Mouse (Mus musculus): Measurements from ENCODE around the gene Tymp. TPM values are rescaled to one million over a fixed set of nuclear protein-coding genes. Genes with fewer than 3 reads are reported as not detected.

Tymp gene
- polyA plus RNA-seq, 1 experiment from 2014 or later, result 2.7 TPM

- H3K27me3 ChIP-seq (ENCODE audit: control insufficient read depth, insufficient read depth, low read length), result no peaks in the 10 kb centered on the region
- ATAC-seq (ENCODE audit: low FRiP score, low TSS enrichment), result no peak
- no peak overlapping the region for H3K4me2 ChIP-seq (ENCODE audit: low read length)
- 87% methylated on average over 17 of the region's 17 CpGs for WGBS
- no peak for DNase-seq
- no peaks in the 10 kb centered on the region for H3K9me3 ChIP-seq (ENCODE audit: control insufficient read depth, low read length)
- no peak overlapping the region for H3K9ac ChIP-seq (replicated peaks; ENCODE audit: low read length)
- no peak overlapping the region for H3K27ac ChIP-seq (replicated peaks; ENCODE audit: low read depth, low read length)
- no peaks in the 10 kb centered on the region for H3K36me3 ChIP-seq (ENCODE audit: control insufficient read depth, insufficient read depth, low read length)
- H3K4me3 ChIP-seq (replicated peaks; ENCODE audit: low read depth, low read length), result no peak overlapping the region
- H3K4me1 ChIP-seq (ENCODE audit: control insufficient read depth, insufficient read depth, low read length), result no peaks in the 10 kb centered on the region
Measured at GRCm38 (mm10) chr15:89334774-89335537, 41.9 kb downstream of the Tymp start.

- no peaks in the 10 kb centered on the region for H3K9me3 ChIP-seq (ENCODE audit: control insufficient read depth, low read length)
- no peak for ATAC-seq (ENCODE audit: low FRiP score, low TSS enrichment)
- H3K27me3 ChIP-seq (ENCODE audit: control insufficient read depth, insufficient read depth, low read length), result no peaks in the 10 kb centered on the region
- H3K4me3 ChIP-seq (replicated peaks; ENCODE audit: low read depth, low read length), result no peak within 1 kb of the TSS
- no peak within 1 kb of the TSS for H3K4me2 ChIP-seq (ENCODE audit: low read length)
- no peaks in the 10 kb centered on the region for H3K4me1 ChIP-seq (ENCODE audit: control insufficient read depth, insufficient read depth, low read length)
- no peak for DNase-seq
- H3K36me3 ChIP-seq (ENCODE audit: control insufficient read depth, insufficient read depth, low read length), result no peaks in the 10 kb centered on the region
- H3K9ac ChIP-seq (replicated peaks; ENCODE audit: low read length), result no peak within 1 kb of the TSS
- WGBS, result 90% methylated on average over 7 of the region's 7 CpGs
- no peak within 1 kb of the TSS for H3K27ac ChIP-seq (replicated peaks; ENCODE audit: low read depth, low read length)
Measured at GRCm38 (mm10) chr15:89334271-89334670, 42.6 kb downstream of the Tymp start, which contains the start of gene Miox. Miox (plus strand) TSS chr15:89334398.

GRCm38 (mm10) chr15:89326441-89326840 is 50.4 kb downstream of the Tymp start:
- H3K27ac ChIP-seq (replicated peaks; ENCODE audit: low read depth, low read length), result no peak overlapping the region
- ATAC-seq (ENCODE audit: low FRiP score, low TSS enrichment) (no peak), DNase-seq (no peak)
- H3K27me3 ChIP-seq (ENCODE audit: control insufficient read depth, insufficient read depth, low read length), result no peaks in the 10 kb centered on the region
- H3K36me3 ChIP-seq (ENCODE audit: control insufficient read depth, insufficient read depth, low read length), result no peaks in the 10 kb centered on the region
- WGBS, result 66% methylated on average over 5 of the region's 5 CpGs
- no peak overlapping the region for H3K4me2 ChIP-seq (ENCODE audit: low read length)
- no peaks in the 10 kb centered on the region for H3K4me1 ChIP-seq (ENCODE audit: control insufficient read depth, insufficient read depth, low read length)
- H3K9ac ChIP-seq (replicated peaks; ENCODE audit: low read length), result no peak overlapping the region
- no peaks in the 10 kb centered on the region for H3K9me3 ChIP-seq (ENCODE audit: control insufficient read depth, low read length)
- no peak overlapping the region for H3K4me3 ChIP-seq (replicated peaks; ENCODE audit: low read depth, low read length)

GRCm38 (mm10) chr15:89323656-89324055 is 53.2 kb downstream of the Tymp start:
- Histone ChIP-seq H3K4me1 (ENCODE audit: control insufficient read depth, insufficient read depth, low read length) (no peaks in the 10 kb centered on the region), H3K9me3 (ENCODE audit: control insufficient read depth, low read length) (no peaks in the 10 kb centered on the region), H3K9ac (replicated peaks; ENCODE audit: low read length) (no peak overlapping the region), H3K4me2 (ENCODE audit: low read length) (no peak overlapping the region), H3K4me3 (replicated peaks; ENCODE audit: low read depth, low read length) (no peak overlapping the region), H3K36me3 (ENCODE audit: control insufficient read depth, insufficient read depth, low read length) (no peaks in the 10 kb centered on the region), H3K27me3 (ENCODE audit: control insufficient read depth, insufficient read depth, low read length) (no peaks in the 10 kb centered on the region), H3K27ac (replicated peaks; ENCODE audit: low read depth, low read length) (no peak overlapping the region)
- WGBS, result 89% methylated on average over 4 of the region's 4 CpGs
- no peak for ATAC-seq (ENCODE audit: low FRiP score, low TSS enrichment)
- DNase-seq, result no peak

- H3K4me1 ChIP-seq (ENCODE audit: control insufficient read depth, insufficient read depth, low read length), result no peaks in the 10 kb centered on the region
- no peaks in the 10 kb centered on the region for H3K27me3 ChIP-seq (ENCODE audit: control insufficient read depth, insufficient read depth, low read length)
- ATAC-seq (ENCODE audit: low FRiP score, low TSS enrichment) (no peak), DNase-seq (no peak)
- H3K4me2 ChIP-seq (ENCODE audit: low read length), result peak within 1 kb of the TSS; percentile 23; the same call in 1 of the 2 replicates
- H3K36me3 ChIP-seq (ENCODE audit: control insufficient read depth, insufficient read depth, low read length), result no peaks in the 10 kb centered on the region
- WGBS, result 7% methylated on average over 26 of the region's 26 CpGs
- no peak within 1 kb of the TSS for H3K4me3 ChIP-seq (replicated peaks; ENCODE audit: low read depth, low read length)
- H3K9me3 ChIP-seq (ENCODE audit: control insufficient read depth, low read length), result no peaks in the 10 kb centered on the region
- no peak within 1 kb of the TSS for H3K9ac ChIP-seq (replicated peaks; ENCODE audit: low read length)
- H3K27ac ChIP-seq (replicated peaks; ENCODE audit: low read depth, low read length), result no peak within 1 kb of the TSS
Measured at GRCm38 (mm10) chr15:89322670-89323522, 53.9 kb downstream of the Tymp start, which contains the start of gene Adm2. Adm2 (plus strand) TSS chr15:89322720.

Other genes with a start within 250 kb of the Tymp start
- 18.2 and 20.3 TPM in 2 replicates for gene Hdac10, start 248.3 kb downstream of the Tymp start, polyA plus RNA-seq (2014; fragmentation: Nextera tagmentation; extraction: Ambion mirVana)
- 4.1 and 4.6 TPM in 2 replicates for gene Mapk12, start 236.3 kb downstream of the Tymp start, polyA plus RNA-seq (2014; fragmentation: Nextera tagmentation; extraction: Ambion mirVana)
- 23.7 and 27.9 TPM in 2 replicates for gene Mapk11, start 227.4 kb downstream of the Tymp start, polyA plus RNA-seq (2014; fragmentation: Nextera tagmentation; extraction: Ambion mirVana)
- 86.4 and 107 TPM in 2 replicates for gene Plxnb2, start 196.3 kb downstream of the Tymp start, polyA plus RNA-seq (2014; fragmentation: Nextera tagmentation; extraction: Ambion mirVana)
- gene Dennd6b, start 180.5 kb downstream of the Tymp start, polyA plus RNA-seq (2014; fragmentation: Nextera tagmentation; extraction: Ambion mirVana), result 85.2 and 117 TPM in 2 replicates
- gene Ppp6r2, start 165.5 kb downstream of the Tymp start, polyA plus RNA-seq (2014; fragmentation: Nextera tagmentation; extraction: Ambion mirVana), result 88.6 and 90.0 TPM in 2 replicates
- 103 and 109 TPM in 2 replicates for gene Sbf1, start 61.7 kb downstream of the Tymp start, polyA plus RNA-seq (2014; fragmentation: Nextera tagmentation; extraction: Ambion mirVana)
- gene Adm2, start 54.3 kb downstream of the Tymp start, polyA plus RNA-seq (2014; fragmentation: Nextera tagmentation; extraction: Ambion mirVana), result not detected in 2 replicates
- not detected in 2 replicates for gene Miox, start 42.6 kb downstream of the Tymp start, polyA plus RNA-seq (2014; fragmentation: Nextera tagmentation; extraction: Ambion mirVana)
- gene Lmf2, start 21.4 kb downstream of the Tymp start, polyA plus RNA-seq (2014; fragmentation: Nextera tagmentation; extraction: Ambion mirVana), result 18.3 and 23.9 TPM in 2 replicates
- gene Ncaph2, start 21.3 kb downstream of the Tymp start, polyA plus RNA-seq (2014; fragmentation: Nextera tagmentation; extraction: Ambion mirVana), result 106 and 111 TPM in 2 replicates
- 12.2 and 20.7 TPM in 2 replicates for gene Sco2, start 3.2 kb downstream of the Tymp start, polyA plus RNA-seq (2014; fragmentation: Nextera tagmentation; extraction: Ambion mirVana)
- gene Odf3b, start 2.2 kb upstream of the Tymp start, polyA plus RNA-seq (2014; fragmentation: Nextera tagmentation; extraction: Ambion mirVana), result 0.74 and 0.82 TPM in 2 replicates
- 0.08 TPM in 1 of 2 replicates, not detected in the other for gene Klhdc7b, start 7.9 kb upstream of the Tymp start, polyA plus RNA-seq (2014; fragmentation: Nextera tagmentation; extraction: Ambion mirVana)
- gene Syce3, start 33.5 kb upstream of the Tymp start, polyA plus RNA-seq (2014; fragmentation: Nextera tagmentation; extraction: Ambion mirVana), result not detected in 2 replicates
- gene Cpt1b, start 48.8 kb upstream of the Tymp start, polyA plus RNA-seq (2014; fragmentation: Nextera tagmentation; extraction: Ambion mirVana), result 0.97 and 1.5 TPM in 2 replicates
- 3.5 and 4.6 TPM in 2 replicates for gene C730034F03Rik, start 52.5 kb upstream of the Tymp start, polyA plus RNA-seq (2014; fragmentation: Nextera tagmentation; extraction: Ambion mirVana)
- not detected in 2 replicates for gene Gm44502, start 52.7 kb upstream of the Tymp start, polyA plus RNA-seq (2014; fragmentation: Nextera tagmentation; extraction: Ambion mirVana)
- 76.3 and 84.0 TPM in 2 replicates for gene Chkb, start 52.9 kb upstream of the Tymp start, polyA plus RNA-seq (2014; fragmentation: Nextera tagmentation; extraction: Ambion mirVana)
- gene Mapk8ip2, start 76.9 kb upstream of the Tymp start, polyA plus RNA-seq (2014; fragmentation: Nextera tagmentation; extraction: Ambion mirVana), result 57.6 and 61.6 TPM in 2 replicates
- 16.0 and 21.7 TPM in 2 replicates for gene Arsa, start 100.4 kb upstream of the Tymp start, polyA plus RNA-seq (2014; fragmentation: Nextera tagmentation; extraction: Ambion mirVana)
- gene Shank3, start 122.6 kb upstream of the Tymp start, polyA plus RNA-seq (2014; fragmentation: Nextera tagmentation; extraction: Ambion mirVana), result 9.9 and 11.5 TPM in 2 replicates
- gene Acr, start 191.3 kb upstream of the Tymp start, polyA plus RNA-seq (2014; fragmentation: Nextera tagmentation; extraction: Ambion mirVana), result 2.1 and 2.3 TPM in 2 replicates
- 82.6 and 88.4 TPM in 2 replicates for gene Rabl2, start 214.9 kb upstream of the Tymp start, polyA plus RNA-seq (2014; fragmentation: Nextera tagmentation; extraction: Ambion mirVana)